Mouse (Mus musculus): Measurements from ENCODE around the gene Etv4. TPM values are rescaled to one million over a fixed set of nuclear protein-coding genes. Genes with fewer than 3 reads are reported as not detected.

Gene Etv4
- polyA plus RNA-seq, 1 experiment from 2014 or later = 4.6 TPM

DNA sequence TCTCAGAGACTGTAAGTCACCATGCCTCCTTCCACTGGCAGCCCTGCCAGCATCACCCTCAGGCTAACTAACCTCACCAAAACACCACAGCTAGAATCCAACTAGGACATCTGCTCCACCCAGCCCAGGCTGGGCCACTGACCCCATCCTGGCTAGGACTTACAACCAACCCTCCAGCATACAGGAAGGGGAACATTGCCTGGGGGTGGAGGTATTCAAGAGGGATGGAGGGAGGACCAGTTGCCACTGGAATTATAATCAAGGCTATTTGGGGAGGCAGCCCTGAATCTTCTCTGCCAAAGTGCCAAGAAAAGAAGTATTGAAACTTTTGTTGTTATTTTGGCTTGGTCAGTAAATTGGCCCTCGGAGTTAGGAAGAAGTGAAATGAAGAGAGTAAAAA lies 2.0 kb downstream of the Etv4 start:
- H3K27me3 ChIP-seq (ENCODE audit: control insufficient read depth, insufficient read depth, low read length) = peaks cover 62% of the 10 kb centered on the region
- no peak for ATAC-seq (ENCODE audit: low FRiP score)
- peaks cover 7% of the 10 kb centered on the region for H3K4me1 ChIP-seq (ENCODE audit: control insufficient read depth, insufficient read depth, low read length)
- H3K27ac ChIP-seq (ENCODE audit: low read depth, low read length) = no peak overlapping the region
- H3K36me3 ChIP-seq (ENCODE audit: control insufficient read depth, insufficient read depth, low read length) = no peaks in the 10 kb centered on the region
- no peak overlapping the region for H3K9ac ChIP-seq (ENCODE audit: low read length)
- no peak for DNase-seq (ENCODE audit: low spot score, missing footprints)
- no peak overlapping the region for H3K4me3 ChIP-seq (ENCODE audit: low read depth, low read length)
- WGBS = 68% methylated on average over 1 of the region's 1 CpGs
- H3K9me3 ChIP-seq (ENCODE audit: control insufficient read depth, low read length) = no peaks in the 10 kb centered on the region
- no peak overlapping the region for H3K4me2 ChIP-seq

DNA sequence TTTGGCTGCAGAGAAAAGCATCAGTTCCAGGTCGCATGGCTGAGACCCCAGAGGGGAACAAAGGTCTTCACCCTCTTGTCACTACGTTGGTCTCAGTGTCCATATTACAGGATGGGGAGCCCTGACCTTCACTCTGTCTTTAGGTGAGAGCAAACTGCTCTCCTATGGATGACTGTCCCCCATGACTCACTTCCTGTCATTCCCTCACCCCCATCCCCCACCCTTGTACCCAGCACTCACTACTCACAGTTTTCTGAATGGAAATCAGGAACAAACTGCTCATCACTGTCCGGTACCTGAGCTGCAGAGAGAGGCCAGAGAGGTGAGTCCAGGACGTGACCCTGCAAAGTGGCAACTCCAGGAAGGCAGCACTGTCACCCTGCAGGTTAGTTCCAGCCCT lies 8.3 kb downstream of the Etv4 start:
- no peak overlapping the region for H3K4me2 ChIP-seq
- no peaks in the 10 kb centered on the region for H3K36me3 ChIP-seq (ENCODE audit: control insufficient read depth, insufficient read depth, low read length)
- no peak for ATAC-seq (ENCODE audit: low FRiP score)
- no peak overlapping the region for H3K27ac ChIP-seq (ENCODE audit: low read depth, low read length)
- peaks cover 16% of the 10 kb centered on the region for H3K27me3 ChIP-seq (ENCODE audit: control insufficient read depth, insufficient read depth, low read length)
- no peak overlapping the region for H3K4me3 ChIP-seq (ENCODE audit: low read depth, low read length)
- no peak for DNase-seq (ENCODE audit: low spot score, missing footprints)
- H3K9ac ChIP-seq (ENCODE audit: low read length) = no peak overlapping the region
- peaks cover 8% of the 10 kb centered on the region; the same call in 1 of the 2 replicates for H3K4me1 ChIP-seq (ENCODE audit: control insufficient read depth, insufficient read depth, low read length)
- 74% methylated on average over 4 of the region's 4 CpGs for WGBS
- no peaks in the 10 kb centered on the region for H3K9me3 ChIP-seq (ENCODE audit: control insufficient read depth, low read length)

DNA sequence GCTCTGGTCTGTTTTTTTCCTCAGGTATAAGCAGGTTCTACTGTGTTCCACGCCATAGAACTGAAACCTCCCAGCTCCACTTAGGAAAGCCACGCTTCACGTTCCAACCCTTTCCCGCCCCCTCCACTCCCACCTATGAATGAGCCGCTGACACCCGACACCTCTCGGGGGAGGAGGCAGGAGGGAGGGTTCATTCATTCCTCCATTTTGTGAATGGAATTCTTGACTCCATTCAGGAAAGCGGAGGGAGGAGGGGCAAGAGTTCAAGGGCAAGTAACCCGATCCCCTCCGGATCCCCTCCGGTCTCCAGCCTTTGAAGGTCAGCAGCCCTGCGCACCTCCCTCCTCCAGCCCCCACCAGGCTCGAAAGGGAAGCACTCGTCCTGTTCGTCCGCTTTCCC lies 12.7 kb downstream of the Etv4 start:
- Histone ChIP-seq H3K4me2 (peak overlapping the region; percentile 3; the same call in 1 of the 2 replicates), H3K36me3 (ENCODE audit: control insufficient read depth, insufficient read depth, low read length) (peaks cover 3% of the 10 kb centered on the region), H3K27ac (ENCODE audit: low read depth, low read length) (no peak overlapping the region), H3K9ac (ENCODE audit: low read length) (no peak overlapping the region), H3K9me3 (ENCODE audit: control insufficient read depth, low read length) (no peaks in the 10 kb centered on the region), H3K4me3 (ENCODE audit: low read depth, low read length) (no peak overlapping the region), H3K27me3 (ENCODE audit: control insufficient read depth, insufficient read depth, low read length) (peaks cover 18% of the 10 kb centered on the region), H3K4me1 (ENCODE audit: control insufficient read depth, insufficient read depth, low read length) (peaks cover 8% of the 10 kb centered on the region; the same call in 1 of the 2 replicates)
- DNase-seq (ENCODE audit: low spot score, missing footprints) (peak; percentile 94), ATAC-seq (ENCODE audit: low FRiP score) (peak; percentile 84)
- WGBS = under 1% methylated on average over 16 of the region's 16 CpGs

DNA sequence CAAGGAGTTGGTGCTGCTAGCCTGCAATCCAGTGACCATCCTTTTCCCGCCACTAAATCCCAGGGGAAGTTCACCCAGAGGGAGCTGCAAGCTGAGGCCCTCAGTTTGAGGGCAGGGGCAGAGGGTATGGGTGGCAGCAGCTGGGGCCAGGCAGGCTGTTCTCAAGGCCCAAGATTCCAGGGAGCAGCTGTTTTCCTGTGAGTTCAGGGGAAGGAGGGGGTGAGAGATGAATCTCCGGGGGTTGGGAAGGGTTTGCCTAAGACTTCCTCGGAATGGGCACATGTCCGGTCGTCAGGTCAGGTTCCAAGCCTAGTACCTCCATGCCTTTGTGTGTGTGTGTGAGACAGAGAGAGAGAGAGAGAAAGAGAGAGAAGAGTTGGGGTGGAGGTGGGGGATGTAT lies 13.1 kb downstream of the Etv4 start:
- H3K4me3 ChIP-seq (ENCODE audit: low read depth, low read length) = no peak overlapping the region
- H3K4me2 ChIP-seq = peak overlapping the region; percentile 3; the same call in 1 of the 2 replicates
- no peaks in the 10 kb centered on the region for H3K9me3 ChIP-seq (ENCODE audit: control insufficient read depth, low read length)
- H3K27me3 ChIP-seq (ENCODE audit: control insufficient read depth, insufficient read depth, low read length) = peaks cover 18% of the 10 kb centered on the region
- H3K9ac ChIP-seq (ENCODE audit: low read length) = no peak overlapping the region
- 10% methylated on average over 5 of the region's 5 CpGs for WGBS
- peaks cover 6% of the 10 kb centered on the region for H3K36me3 ChIP-seq (ENCODE audit: control insufficient read depth, insufficient read depth, low read length)
- ATAC-seq (ENCODE audit: low FRiP score) (peak; percentile 38), DNase-seq (ENCODE audit: low spot score, missing footprints) (no peak)
- no peak overlapping the region for H3K27ac ChIP-seq (ENCODE audit: low read depth, low read length)
- peaks cover 8% of the 10 kb centered on the region; the same call in 1 of the 2 replicates for H3K4me1 ChIP-seq (ENCODE audit: control insufficient read depth, insufficient read depth, low read length)

DNA sequence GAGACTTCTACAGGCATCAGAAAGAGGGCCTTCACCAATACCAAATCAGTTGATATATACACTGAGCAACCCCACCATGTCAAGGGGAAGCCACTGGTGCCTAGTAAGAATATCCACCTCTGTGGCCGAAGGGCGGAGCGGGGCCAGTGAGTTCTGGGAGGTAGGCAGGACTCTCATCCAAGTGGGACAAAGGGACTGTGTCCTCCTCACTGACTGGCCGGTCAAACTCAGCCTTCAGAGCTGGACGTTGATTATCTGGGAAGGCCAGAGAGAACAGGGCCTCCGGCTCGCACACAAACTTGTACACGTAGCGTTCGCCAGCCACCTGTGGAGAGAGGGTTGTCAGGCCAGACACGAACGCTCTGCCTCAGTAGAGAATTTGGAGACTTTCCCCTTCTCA lies 14.9 kb downstream of the Etv4 start:
- no peak overlapping the region for H3K27ac ChIP-seq (ENCODE audit: low read depth, low read length)
- H3K36me3 ChIP-seq (ENCODE audit: control insufficient read depth, insufficient read depth, low read length) = peaks cover 6% of the 10 kb centered on the region
- 90% methylated on average over 12 of the region's 12 CpGs for WGBS
- peaks cover 18% of the 10 kb centered on the region for H3K27me3 ChIP-seq (ENCODE audit: control insufficient read depth, insufficient read depth, low read length)
- H3K9ac ChIP-seq (ENCODE audit: low read length) = no peak overlapping the region
- H3K4me2 ChIP-seq = no peak overlapping the region
- no peaks in the 10 kb centered on the region for H3K9me3 ChIP-seq (ENCODE audit: control insufficient read depth, low read length)
- no peak overlapping the region for H3K4me3 ChIP-seq (ENCODE audit: low read depth, low read length)
- H3K4me1 ChIP-seq (ENCODE audit: control insufficient read depth, insufficient read depth, low read length) = peaks cover 8% of the 10 kb centered on the region; the same call in 1 of the 2 replicates
- DNase-seq (ENCODE audit: low spot score, missing footprints) = no peak
- no peak for ATAC-seq (ENCODE audit: low FRiP score)

- H3K4me1 ChIP-seq (ENCODE audit: control insufficient read depth, insufficient read depth, low read length) = peaks cover 8% of the 10 kb centered on the region; the same call in 1 of the 2 replicates
- H3K27me3 ChIP-seq (ENCODE audit: control insufficient read depth, insufficient read depth, low read length) = peaks cover 14% of the 10 kb centered on the region
- H3K27ac ChIP-seq (ENCODE audit: low read depth, low read length) = no peak overlapping the region
- H3K36me3 ChIP-seq (ENCODE audit: control insufficient read depth, insufficient read depth, low read length) = peaks cover 14% of the 10 kb centered on the region
- WGBS = 95% methylated on average over 6 of the region's 6 CpGs
- H3K9ac ChIP-seq (ENCODE audit: low read length) = no peak overlapping the region
- no peak overlapping the region for H3K4me2 ChIP-seq
- ATAC-seq (ENCODE audit: low FRiP score) (no peak), DNase-seq (ENCODE audit: low spot score, missing footprints) (peak; percentile 75)
- H3K9me3 ChIP-seq (ENCODE audit: control insufficient read depth, low read length) = no peaks in the 10 kb centered on the region
- H3K4me3 ChIP-seq (ENCODE audit: low read depth, low read length) = no peak overlapping the region
Measured at GRCm38 (mm10) chr11:101768721-101769120, 16.4 kb downstream of the Etv4 start.

GRCm38 (mm10) chr11:101767326-101767725 lies 17.8 kb downstream of the Etv4 start:
- no peak for ATAC-seq (ENCODE audit: low FRiP score)

DNA sequence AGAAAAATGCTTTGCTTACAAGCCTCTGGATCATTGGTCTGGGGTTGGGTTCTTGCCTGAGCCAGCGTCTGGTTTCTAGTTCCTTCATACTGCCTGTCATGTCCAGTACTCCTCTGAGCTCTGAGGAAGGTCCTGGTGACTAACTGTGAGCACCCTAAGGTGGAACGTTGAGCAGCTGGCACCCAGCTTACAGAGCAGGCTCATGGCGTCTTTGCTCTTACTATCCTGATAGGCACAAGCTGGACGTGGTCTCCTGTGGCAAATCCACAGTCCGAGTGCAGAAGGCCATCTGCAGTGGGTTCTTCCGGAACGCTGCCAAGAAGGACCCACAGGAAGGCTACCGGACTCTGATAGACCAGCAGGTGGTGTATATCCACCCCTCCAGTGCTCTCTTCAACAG lies 20.6 kb downstream of the Etv4 start:
- H3K4me1 ChIP-seq (ENCODE audit: control insufficient read depth, insufficient read depth, low read length) = no peaks in the 10 kb centered on the region
- peak; percentile 70 for DNase-seq (ENCODE audit: low spot score, missing footprints)
- no peak for ATAC-seq (ENCODE audit: low FRiP score)
- H3K9me3 ChIP-seq (ENCODE audit: control insufficient read depth, low read length) = no peaks in the 10 kb centered on the region
- 90% methylated on average over 8 of the region's 8 CpGs for WGBS
- H3K27ac ChIP-seq (ENCODE audit: low read depth, low read length) = no peak overlapping the region
- no peak overlapping the region for H3K4me3 ChIP-seq (ENCODE audit: low read depth, low read length)
- H3K9ac ChIP-seq (ENCODE audit: low read length) = no peak overlapping the region
- no peak overlapping the region for H3K4me2 ChIP-seq
- peaks cover 23% of the 10 kb centered on the region for H3K36me3 ChIP-seq (ENCODE audit: control insufficient read depth, insufficient read depth, low read length)
- H3K27me3 ChIP-seq (ENCODE audit: control insufficient read depth, insufficient read depth, low read length) = no peaks in the 10 kb centered on the region

More at GRCm38 (mm10) chr11:101767326-101767725, 17.8 kb downstream of the Etv4 start:
- Histone ChIP-seq H3K4me2 (no peak overlapping the region), H3K9me3 (ENCODE audit: control insufficient read depth, low read length) (no peaks in the 10 kb centered on the region), H3K4me1 (ENCODE audit: control insufficient read depth, insufficient read depth, low read length) (peaks cover 5% of the 10 kb centered on the region; the same call in 1 of the 2 replicates), H3K4me3 (ENCODE audit: low read depth, low read length) (no peak overlapping the region), H3K36me3 (ENCODE audit: control insufficient read depth, insufficient read depth, low read length) (peaks cover 15% of the 10 kb centered on the region), H3K27me3 (ENCODE audit: control insufficient read depth, insufficient read depth, low read length) (peaks cover 7% of the 10 kb centered on the region; the same call in 1 of the 2 replicates), H3K27ac (ENCODE audit: low read depth, low read length) (no peak overlapping the region), H3K9ac (ENCODE audit: low read length) (no peak overlapping the region)
- peak; percentile 60 for DNase-seq (ENCODE audit: low spot score, missing footprints)
- 79% methylated on average over 5 of the region's 5 CpGs for WGBS

- Histone ChIP-seq H3K9me3 (ENCODE audit: control insufficient read depth, low read length) (no peaks in the 10 kb centered on the region), H3K27me3 (ENCODE audit: control insufficient read depth, insufficient read depth, low read length) (no peaks in the 10 kb centered on the region), H3K36me3 (ENCODE audit: control insufficient read depth, insufficient read depth, low read length) (peaks cover 27% of the 10 kb centered on the region), H3K4me1 (ENCODE audit: control insufficient read depth, insufficient read depth, low read length) (no peaks in the 10 kb centered on the region), H3K4me2 (no peak overlapping the region), H3K4me3 (ENCODE audit: low read depth, low read length) (no peak overlapping the region), H3K27ac (ENCODE audit: low read depth, low read length) (no peak overlapping the region), H3K9ac (ENCODE audit: low read length) (no peak overlapping the region)
- ATAC-seq (ENCODE audit: low FRiP score) (no peak), DNase-seq (ENCODE audit: low spot score, missing footprints) (peak; percentile 92)
- WGBS = 64% methylated on average over 7 of the region's 7 CpGs
Measured at GRCm38 (mm10) chr11:101763723-101764122, 21.4 kb downstream of the Etv4 start.
